Mouse (Mus musculus) liver, embryonic 15.5 days (tissue): ENCODE measurements around the gene Zfp984. TPM values are rescaled to one million over a fixed set of nuclear protein-coding genes. Genes with fewer than 3 reads are reported as not detected.
"Not testable (repeated sequence)": the region's sequence is repeated elsewhere in the genome, so short reads cannot be mapped to it uniquely, and the experiment has no call there.

Experiments
- ATAC-seq: fragments of 200-750 bp; cut with Nextera tagmentation; 2 replicates; pipeline ENCODE4 v1.8.0; 2017; ENCODE audit warnings: moderate number of reproducible peaks, mild to moderate bottlenecking, moderate library complexity; ENCODE audit not compliant: insufficient read depth
- H3K27ac ChIP-seq: fragments of 300-500 bp; sonication (generic); replicated peaks from 2 replicates; pipeline ENCODE4 v1.5.1; 2015; ENCODE audit warnings: mild to moderate bottlenecking, inconsistent platforms
- H3K27me3 ChIP-seq: fragments of 300-500 bp; sonication (generic); 2 replicates; pipeline ENCODE4 v1.6.1; 2015; ENCODE audit warnings: mild to moderate bottlenecking, inconsistent platforms
- H3K36me3 ChIP-seq: fragments of 300-500 bp; sonication (generic); replicated peaks from 2 replicates; pipeline ENCODE4 v1.6.1; 2015; ENCODE audit warnings: moderate library complexity, mild to moderate bottlenecking, inconsistent platforms
- H3K4me1 ChIP-seq: fragments of 300-500 bp; sonication (generic); replicated peaks from 2 replicates; pipeline ENCODE4 v1.6.1; 2015; ENCODE audit warnings: inconsistent platforms
- H3K4me2 ChIP-seq: fragments of 300-500 bp; sonication (generic); 2 replicates; pipeline ENCODE4 v1.6.1; 2015; ENCODE audit warnings: moderate library complexity, mild to moderate bottlenecking, inconsistent platforms
- H3K4me3 ChIP-seq: fragments of 300-500 bp; sonication (generic); replicated peaks from 2 replicates; pipeline ENCODE4 v1.5.1; 2015; ENCODE audit warnings: mild to moderate bottlenecking, inconsistent platforms
- H3K9ac ChIP-seq: fragments of 300-500 bp; sonication (generic); 2 replicates; pipeline ENCODE4 v1.6.1; 2015; ENCODE audit warnings: moderate library complexity, mild to moderate bottlenecking, inconsistent platforms
- H3K9me3 ChIP-seq: fragments of 300-500 bp; sonication (generic); replicated peaks from 2 replicates; pipeline ENCODE4 v1.6.1; 2016; ENCODE audit warnings: inconsistent platforms
- WGBS: fragments of 180-500 bp; shearing (Covaris S2); methylation state at CpG from one replicate; pipeline ENCODE4 v1.1.7; 2015; ENCODE audit warnings: mixed read lengths; ENCODE audit not compliant: insufficient replicate concordance; 5-methylcytosine and 5-hydroxymethylcytosine counted together
- polyA plus RNA-seq: library from polyadenylated mRNA; unstranded; fragments of >200 nt; fragmentation: Nextera tagmentation; extraction: Ambion mirVana; gene quantifications from 2 replicates; pipeline ENCODE4 v1.2.1, GENCODE M21; 2015

The Zfp984 gene
- 3.4 and 3.9 TPM in 2 replicates for polyA plus RNA-seq

- 7% methylated on average over 15 of the region's 15 CpGs for WGBS
- peaks cover 10% of the 10 kb centered on the region for H3K4me1 ChIP-seq
- H3K4me3 ChIP-seq: peak within 1 kb of the TSS; percentile 64
- peak; percentile 67 for ATAC-seq
- H3K9me3 ChIP-seq, H3K27me3 ChIP-seq, H3K36me3 ChIP-seq: not testable (repeated sequence)
- peak within 1 kb of the TSS; percentile 60 for H3K9ac ChIP-seq
- peak within 1 kb of the TSS; percentile 76 for H3K27ac ChIP-seq
- peak within 1 kb of the TSS; percentile 80 for H3K4me2 ChIP-seq
Measured at GRCm38 (mm10) chr4:147809292-147809965, at the start of gene Zfp984. Gene Zfp984 (minus strand): TSS chr4:147809788.

GRCm38 (mm10) chr4:147850776-147851175, 41.2 kb upstream of the Zfp984 start:
- no peaks in the 10 kb centered on the region for H3K36me3 ChIP-seq
- no peak overlapping the region for H3K9ac ChIP-seq
- ATAC-seq: no peak
- H3K9me3 ChIP-seq: no peaks in the 10 kb centered on the region
- H3K4me1 ChIP-seq: peaks cover 17% of the 10 kb centered on the region
- H3K4me2 ChIP-seq: no peak overlapping the region
- 61% methylated on average over 2 of the region's 2 CpGs for WGBS
- no peaks in the 10 kb centered on the region for H3K27me3 ChIP-seq
- no peak overlapping the region for H3K27ac ChIP-seq
- no peak overlapping the region for H3K4me3 ChIP-seq

GRCm38 (mm10) chr4:147848584-147848991, 39.0 kb upstream of the Zfp984 start:
- peak overlapping the region; percentile 66 for H3K9ac ChIP-seq
- peak overlapping the region; percentile 75 for H3K4me3 ChIP-seq
- peak overlapping the region; percentile 77 for H3K4me2 ChIP-seq
- H3K36me3 ChIP-seq: no peaks in the 10 kb centered on the region; the same call in 1 of the 2 replicates
- H3K27me3 ChIP-seq: no peaks in the 10 kb centered on the region
- WGBS: 0% methylated on average over 4 of the region's 4 CpGs
- H3K9me3 ChIP-seq: no peaks in the 10 kb centered on the region
- no peak overlapping the region; the same call in 1 of the 2 replicates for H3K27ac ChIP-seq
- peaks cover 17% of the 10 kb centered on the region for H3K4me1 ChIP-seq
- peak; percentile 58 for ATAC-seq

- H3K9ac ChIP-seq: peak within 1 kb of the TSS; percentile 66
- no peaks in the 10 kb centered on the region for H3K9me3 ChIP-seq
- no peaks in the 10 kb centered on the region for H3K27me3 ChIP-seq
- H3K4me2 ChIP-seq: peak within 1 kb of the TSS; percentile 77
- peaks cover 17% of the 10 kb centered on the region for H3K4me1 ChIP-seq
- WGBS: 2% methylated on average over 23 of the region's 23 CpGs
- ATAC-seq: peak; percentile 79
- H3K4me3 ChIP-seq: peak within 1 kb of the TSS; percentile 75
- H3K36me3 ChIP-seq: no peaks in the 10 kb centered on the region; the same call in 1 of the 2 replicates
- no peak within 1 kb of the TSS; the same call in 1 of the 2 replicates for H3K27ac ChIP-seq
Measured at GRCm38 (mm10) chr4:147847614-147848583, 38.3 kb upstream of the Zfp984 start, which contains the start of gene Zfp933. Gene Zfp933 (minus strand): TSS chr4:147848366.

- ATAC-seq: no peak
- H3K4me1 ChIP-seq: peaks cover 7% of the 10 kb centered on the region; the same call in 1 of the 2 replicates
- H3K9ac ChIP-seq: no peak overlapping the region
- H3K4me3 ChIP-seq: no peak overlapping the region
- no peaks in the 10 kb centered on the region; the same call in 1 of the 2 replicates for H3K9me3 ChIP-seq
- H3K27me3 ChIP-seq: no peaks in the 10 kb centered on the region
- H3K36me3 ChIP-seq: peaks cover 12% of the 10 kb centered on the region
- no peak overlapping the region for H3K27ac ChIP-seq
- 69% methylated on average over 3 of the region's 3 CpGs for WGBS
- H3K4me2 ChIP-seq: no peak overlapping the region
Measured at GRCm38 (mm10) chr4:147842871-147843270, 33.3 kb upstream of the Zfp984 start.

GRCm38 (mm10) chr4:147839282-147839681, 29.7 kb upstream of the Zfp984 start:
- H3K4me3 ChIP-seq, H3K4me1 ChIP-seq, H3K27ac ChIP-seq, H3K4me2 ChIP-seq, ATAC-seq, H3K9ac ChIP-seq, H3K9me3 ChIP-seq, H3K27me3 ChIP-seq: not testable (repeated sequence)
- peaks cover 12% of the 10 kb centered on the region for H3K36me3 ChIP-seq
- 88% methylated on average over 21 of the region's 26 CpGs for WGBS

GRCm38 (mm10) chr4:147824389-147824788, 14.8 kb upstream of the Zfp984 start:
- Histone ChIP-seq H3K27me3 (no peaks in the 10 kb centered on the region), H3K4me3 (no peak overlapping the region), H3K36me3 (peaks cover 40% of the 10 kb centered on the region), H3K4me2 (no peak overlapping the region), H3K9ac (no peak overlapping the region), H3K27ac (no peak overlapping the region), H3K9me3 (peaks cover 6% of the 10 kb centered on the region), H3K4me1 (no peaks in the 10 kb centered on the region)
- WGBS: 65% methylated on average over 4 of the region's 4 CpGs
- ATAC-seq: no peak

- not testable (repeated sequence) for H3K9ac ChIP-seq, H3K4me3 ChIP-seq, H3K27me3 ChIP-seq, H3K9me3 ChIP-seq, H3K27ac ChIP-seq, ATAC-seq, H3K4me2 ChIP-seq, H3K4me1 ChIP-seq
- H3K36me3 ChIP-seq: peaks cover 19% of the 10 kb centered on the region
- 65% methylated on average over 3 of the region's 3 CpGs for WGBS
Measured at GRCm38 (mm10) chr4:147821414-147821813, 11.8 kb upstream of the Zfp984 start.

GRCm38 (mm10) chr4:147819659-147820058, 10.1 kb upstream of the Zfp984 start:
- not testable (repeated sequence) for ATAC-seq, H3K27me3 ChIP-seq, H3K36me3 ChIP-seq, H3K4me1 ChIP-seq, H3K9ac ChIP-seq, H3K27ac ChIP-seq, H3K4me3 ChIP-seq, H3K4me2 ChIP-seq, H3K9me3 ChIP-seq
- WGBS: 64% methylated on average over 7 of the region's 7 CpGs

- Histone ChIP-seq H3K9ac (no peak overlapping the region), H3K4me3 (no peak overlapping the region), H3K27ac (no peak overlapping the region), H3K9me3 (no peaks in the 10 kb centered on the region), H3K4me2 (no peak overlapping the region), H3K4me1 (no peaks in the 10 kb centered on the region), H3K27me3 (no peaks in the 10 kb centered on the region), H3K36me3 (no peaks in the 10 kb centered on the region)
- 0 out of 2 replicates have a peak, but pooled peaks have one; percentile 16 for ATAC-seq
- WGBS: 27% methylated on average over 2 of the region's 2 CpGs
Measured at GRCm38 (mm10) chr4:147814592-147815167, 5.1 kb upstream of the Zfp984 start.
